Mouse (Mus musculus) 3134 (cell line): ENCODE data around the gene Tmem47.

Source experiments
- DNase-seq: peaks from one replicate; pipeline ENCODE4 v3.0.0-alpha.2; 2011; ENCODE audit warnings: low spot score; ENCODE audit not compliant: insufficient read length; ENCODE audit errors: extremely low read depth

Gene Tmem47

DNA sequence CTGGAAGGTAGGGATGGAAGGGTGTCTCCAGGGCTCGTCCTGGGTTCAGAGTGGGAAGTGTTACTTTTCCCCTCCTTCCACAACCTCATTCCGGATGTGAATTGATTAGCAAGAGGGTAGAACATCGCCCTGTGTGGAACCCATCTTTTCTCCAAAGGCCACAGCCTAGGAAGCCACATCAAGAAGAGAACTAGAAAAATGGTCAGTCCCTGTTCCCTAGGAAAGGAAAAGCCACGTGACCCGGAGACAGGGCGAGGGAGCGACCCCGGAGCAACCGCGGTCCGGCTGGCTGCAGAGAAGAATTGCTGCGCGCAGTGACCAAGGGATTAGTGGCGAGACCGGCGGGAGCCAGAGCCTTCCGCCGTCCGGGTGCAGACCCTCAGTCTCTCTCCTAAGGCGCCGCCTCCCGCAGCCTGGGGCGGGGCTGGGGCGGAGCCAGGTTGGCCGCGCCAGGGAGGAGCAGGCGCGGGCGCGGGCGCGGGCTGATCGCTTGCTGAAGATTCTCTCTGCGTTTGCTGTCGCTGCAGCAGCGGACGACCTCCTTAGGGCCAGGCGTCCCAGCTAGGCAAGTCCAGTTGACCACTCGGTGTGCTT lies at the start of gene Tmem47:
Tmem47 (plus strand) TSS at position 489 of the 594 bp plus-strand sequence.
- peak; percentile 86 for DNase-seq

DNA sequence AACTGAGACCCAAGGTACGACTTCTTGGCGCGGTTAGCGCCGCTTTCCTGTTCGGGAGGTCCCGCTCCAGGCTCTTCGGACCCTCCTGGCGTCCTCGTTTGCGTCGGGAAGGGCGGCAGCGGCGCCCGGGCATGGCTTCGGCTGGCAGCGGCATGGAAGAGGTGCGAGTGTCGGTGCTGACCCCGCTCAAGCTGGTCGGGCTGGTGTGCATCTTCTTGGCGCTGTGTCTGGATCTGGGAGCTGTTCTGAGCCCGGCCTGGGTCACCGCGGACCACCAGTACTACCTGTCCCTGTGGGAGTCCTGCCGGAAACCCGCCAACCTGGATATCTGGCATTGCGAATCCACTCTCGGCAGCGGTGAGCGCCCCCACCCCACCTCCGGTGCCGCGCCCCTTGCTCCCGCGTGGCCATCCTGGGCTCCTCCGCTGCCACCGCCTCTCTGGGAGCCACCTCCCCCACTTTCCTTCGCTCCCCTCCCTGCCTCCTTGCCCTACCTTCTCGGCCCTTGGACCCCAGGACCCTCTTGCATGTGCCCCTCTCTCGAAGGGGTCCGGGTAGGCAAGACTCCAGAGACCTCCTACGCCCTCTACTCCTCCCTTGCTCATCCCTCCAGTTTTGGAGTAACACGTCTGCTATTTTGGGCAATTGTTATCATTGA lies 435 bp downstream of the Tmem47 start:
- no peak for DNase-seq

DNA sequence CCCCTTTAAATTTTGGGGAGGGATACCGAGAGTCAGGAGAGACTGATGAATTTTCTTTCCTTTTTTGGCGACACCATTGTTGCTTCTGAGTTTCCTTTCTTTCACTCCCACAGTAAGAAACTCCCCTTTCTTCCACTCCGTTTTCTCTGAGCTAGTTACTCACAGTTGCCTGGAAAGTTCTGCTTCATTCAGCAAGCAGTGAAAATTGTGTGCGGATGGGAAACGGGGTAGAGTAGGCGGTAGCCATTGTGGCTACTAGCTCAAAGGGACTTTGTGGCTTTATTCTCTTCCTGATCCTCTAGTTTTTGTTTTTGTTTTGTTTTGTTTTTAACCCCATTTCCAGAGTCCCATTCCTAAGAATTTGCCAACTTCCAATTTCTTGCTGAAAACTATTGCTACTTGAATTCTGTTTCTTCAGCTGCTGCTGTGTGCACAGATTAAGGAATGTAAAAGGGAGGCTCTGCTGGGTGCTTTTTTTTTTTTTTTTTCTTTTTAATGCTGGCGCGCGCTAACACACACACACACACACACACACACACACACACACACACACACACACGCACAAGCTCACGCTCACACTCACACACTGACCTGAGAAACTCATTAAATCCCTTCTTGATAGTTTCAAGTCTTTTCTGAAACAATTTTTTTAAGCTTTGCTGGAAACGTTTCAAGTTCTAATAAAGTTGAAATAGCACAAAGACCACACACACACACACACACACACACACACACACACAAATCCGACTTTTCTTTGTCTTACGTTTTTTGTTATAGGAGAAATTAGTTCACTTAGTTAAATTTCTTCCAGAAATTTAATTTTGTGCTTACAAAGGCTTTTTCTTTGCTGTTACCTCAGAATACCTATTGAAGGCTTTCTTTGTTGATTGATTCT lies 1.5 kb downstream of the Tmem47 start:
- peak; percentile 39 for DNase-seq

DNA sequence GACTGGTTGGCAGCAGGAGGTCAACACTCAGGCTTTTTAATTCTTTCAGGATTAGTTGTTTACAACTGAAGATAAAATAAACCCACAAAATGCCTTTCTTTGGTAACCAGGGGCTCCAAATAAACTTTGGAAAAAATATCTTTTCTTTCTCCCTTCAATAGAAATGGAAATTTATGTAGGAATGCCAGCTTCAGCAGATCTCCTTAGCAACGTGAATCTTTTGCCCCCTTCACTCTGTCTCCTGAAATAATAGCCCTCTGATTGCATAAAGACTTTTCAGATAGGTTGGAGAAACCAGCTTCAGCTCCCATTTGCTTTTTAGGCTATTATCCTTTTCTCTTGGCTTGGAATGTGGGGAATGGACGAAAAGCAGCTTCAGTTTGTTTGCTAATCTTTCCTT lies 2.2 kb downstream of the Tmem47 start:
- DNase-seq: no peak

DNA sequence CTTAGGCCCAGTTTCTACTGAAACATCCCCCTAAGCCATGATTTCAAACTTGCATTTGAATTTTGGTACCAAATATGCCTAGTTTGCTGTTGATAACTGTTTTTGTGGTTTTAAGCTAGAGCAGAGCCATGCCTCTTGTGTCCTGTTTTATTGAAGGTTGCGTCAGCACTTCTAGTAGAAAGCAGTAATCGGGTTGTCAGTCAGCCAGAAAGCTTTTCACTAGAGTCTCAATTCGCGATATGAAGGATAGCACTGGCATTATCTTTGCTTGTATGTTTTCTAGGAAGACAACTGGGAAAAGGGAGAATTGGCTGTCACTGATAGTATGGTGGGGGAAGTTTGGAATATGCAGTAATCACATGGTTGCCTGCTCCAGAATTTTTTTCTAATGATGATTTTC lies 3.3 kb downstream of the Tmem47 start:
- no peak for DNase-seq

- no peak for DNase-seq
Measured at GRCm38 (mm10) chrX:81078522-81078921, 8.0 kb downstream of the Tmem47 start.

DNA sequence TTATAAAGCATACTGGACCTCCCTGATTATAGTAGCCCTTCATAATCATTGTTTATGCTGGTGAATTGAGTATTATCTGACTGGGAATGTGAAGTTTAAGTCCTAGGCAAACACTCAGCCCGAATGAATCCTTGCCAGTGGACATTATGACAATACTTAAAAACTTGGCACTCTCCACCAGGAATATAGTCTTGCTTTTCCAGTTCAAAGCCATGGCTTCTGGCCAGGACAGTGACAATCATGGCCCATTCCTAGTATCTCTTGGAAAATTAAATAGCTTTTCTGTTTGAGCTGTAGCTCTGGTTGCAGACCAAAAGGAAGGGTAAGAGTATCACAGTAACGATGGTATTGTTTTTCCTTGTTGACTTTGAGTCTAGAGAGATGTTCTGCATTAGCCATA lies 10.5 kb downstream of the Tmem47 start:
- no peak for DNase-seq

DNA sequence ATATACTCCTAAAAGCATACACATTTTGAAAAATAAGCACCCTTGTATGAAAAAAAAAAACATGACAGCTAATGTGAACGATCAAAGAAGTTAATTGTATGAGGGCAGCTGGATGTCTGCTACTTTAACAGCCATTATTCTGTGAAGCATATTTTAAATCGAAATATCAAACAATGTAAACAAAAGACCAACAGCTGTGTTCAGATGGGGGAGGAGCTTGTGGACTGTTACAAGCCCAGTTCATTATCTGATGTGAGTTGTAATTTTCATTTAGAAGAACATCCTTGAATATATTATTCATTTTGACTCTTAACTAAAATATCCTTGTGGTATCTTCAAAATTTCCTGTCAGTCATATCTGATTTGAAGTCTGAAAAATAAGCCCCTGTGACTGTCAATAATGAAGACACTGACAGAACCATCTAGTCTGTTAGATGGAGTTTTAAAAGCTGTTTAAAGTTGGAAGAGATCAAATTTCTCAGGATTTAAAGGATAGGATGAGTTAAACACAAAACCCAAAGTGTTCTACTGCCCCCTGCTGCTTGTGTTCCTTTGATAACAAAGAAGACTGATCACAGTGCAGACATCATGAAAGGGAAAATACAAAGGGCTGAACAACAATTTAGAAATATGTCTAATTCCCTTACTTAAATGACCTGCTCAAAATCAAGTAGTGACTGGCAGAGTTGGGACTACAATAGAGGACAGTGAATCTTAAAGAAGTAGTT lies 14.7 kb downstream of the Tmem47 start:
- DNase-seq: no peak

GRCm38 (mm10) chrX:81147416-81147815 lies 76.9 kb downstream of the Tmem47 start:
- DNase-seq: peak; percentile 11
